Mouse (Mus musculus) MEL (cell line): ENCODE data around the gene Cald1.

Experiments
- CTCF ChIP-seq, 3 experiments: IDR thresholded peaks in 2 of 3; conservative IDR thresholded peaks in 1 of 3; 2 replicates each; pipeline ENCODE4 v1.5.1; 2011 to 2012; ENCODE audit warnings: low read length in 3 of 3, low read depth in 2 of 3, mild to moderate bottlenecking in 2 of 3, improper control_type of control experiment in 1 of 3, inconsistent platforms in 1 of 3, mixed read lengths in 1 of 3, moderate library complexity in 1 of 3; ENCODE audit not compliant: control insufficient read depth in 1 of 3, insufficient read depth in 1 of 3, poor library complexity in 1 of 3, severe bottlenecking in 1 of 3
- MAFK ChIP-seq: IDR thresholded peaks from 2 replicates; pipeline ENCODE4 v1.6.1; 2011; ENCODE audit warnings: low read depth, mild to moderate bottlenecking, low read length, improper control_type of control experiment, borderline replicate concordance
- NRF1 ChIP-seq: IDR thresholded peaks from 2 replicates; pipeline ENCODE4 v1.6.1; 2014; ENCODE audit warnings: low read depth, mild to moderate bottlenecking, inconsistent platforms, low read length, improper control_type of control experiment, moderate library complexity; ENCODE audit not compliant: poor library complexity, insufficient read depth, severe bottlenecking
- USF1 ChIP-seq: IDR thresholded peaks from 2 replicates; pipeline ENCODE4 v1.6.1; 2014; ENCODE audit warnings: low read depth, mild to moderate bottlenecking, inconsistent platforms, low read length, improper control_type of control experiment, moderate library complexity
- ZNF384 ChIP-seq: IDR thresholded peaks from 2 replicates; pipeline ENCODE4 v1.6.1; 2012; ENCODE audit warnings: low read depth, mild to moderate bottlenecking, inconsistent platforms, low read length, improper control_type of control experiment

GRCm38 (mm10) chr6:34750487-34751120 is 152.3 kb downstream of the Cald1 start:
- TF ChIP-seq CTCF (IDR thresholded peaks at IDR 0.05 in 2 of 3, conservative IDR thresholded peaks at IDR 0.05 in 1 of 3; ENCODE audit: control insufficient read depth in 1 of 3, insufficient read depth in 1 of 3, low read depth in 2 of 3, low read length in 3 of 3, poor library complexity in 1 of 3, severe bottlenecking in 1 of 3) (no peak), ZNF384 (no peak), NRF1 (no peak), MAFK (no peak), USF1 (no peak)
